Mouse (Mus musculus): ENCODE data around the gene Slc4a3. TPM values are rescaled to one million over a fixed set of nuclear protein-coding genes. Genes with fewer than 3 reads are reported as not detected.

The Slc4a3 gene
- total RNA-seq, 2 experiments from 2014 or later = 143 to 144 TPM

- DNase-seq = no peak
- intact Hi-C loops (cut with DNase I) = no loop called here
These were observed 47.9 kb downstream of the Slc4a3 start for GRCm38 (mm10) chr1:75593956-75594355.

GRCm38 (mm10) chr1:75594836-75595235, 48.8 kb downstream of the Slc4a3 start:
- intact Hi-C loops (cut with DNase I) = loop anchor here (5.0 kb wide), 1 partner anchor 118 kb away; the partner anchor contains the start of genes Chpf and Tmem198
- no peak for DNase-seq

- no peak for DNase-seq
- intact Hi-C loops (cut with DNase I) = loop anchor here (5.0 kb wide), 1 partner anchor 119 kb away; the partner anchor contains the start of genes Chpf and Tmem198
These were observed 49.9 kb downstream of the Slc4a3 start for GRCm38 (mm10) chr1:75595930-75596329.

GRCm38 (mm10) chr1:75596906-75597305, 50.8 kb downstream of the Slc4a3 start:
- DNase-seq = no peak
- intact Hi-C loops (cut with DNase I) = loop anchor here (5.0 kb wide), 1 partner anchor 120 kb away; the partner anchor contains the start of genes Chpf and Tmem198

GRCm38 (mm10) chr1:75597622-75598021, 51.6 kb downstream of the Slc4a3 start:
- intact Hi-C loops (cut with DNase I) = loop anchor here (5.0 kb wide), 1 partner anchor 120 kb away; the partner anchor contains the start of genes Chpf and Tmem198
- peak; percentile 38 for DNase-seq

GRCm38 (mm10) chr1:75601738-75602137, 55.7 kb downstream of the Slc4a3 start:
- intact Hi-C loops (cut with DNase I) = no loop called here
- no peak for DNase-seq

GRCm38 (mm10) chr1:75603584-75603983, 57.5 kb downstream of the Slc4a3 start:
- intact Hi-C loops (cut with DNase I) = no loop called here
- DNase-seq = no peak

- intact Hi-C loops (cut with DNase I) = no loop called here
These were observed 62.2 kb downstream of the Slc4a3 start for GRCm38 (mm10) chr1:75608225-75608624.

GRCm38 (mm10) chr1:75608625-75609263, 62.7 kb downstream of the Slc4a3 start:
- intact Hi-C loops (cut with DNase I) = no loop called here
- no peak for DNase-seq

More at GRCm38 (mm10) chr1:75608225-75608624, 62.2 kb downstream of the Slc4a3 start:
- no peak for DNase-seq

GRCm38 (mm10) chr1:75609264-75609662, 63.2 kb downstream of the Slc4a3 start:
- intact Hi-C loops (cut with DNase I) = no loop called here
- DNase-seq = no peak

- DNase-seq = no peak
- intact Hi-C loops (cut with DNase I) = no loop called here
These were observed 64.5 kb downstream of the Slc4a3 start for GRCm38 (mm10) chr1:75610553-75610952.

Other genes starting within 250 kb of the Slc4a3 start
- gene Dnpep, start 228.3 kb upstream of the Slc4a3 start, total RNA-seq (2021) = 10 to 100 TPM; 87.9 to 96.9 TPM
- 1 to 10 TPM; 1.6 to 2.5 TPM for gene Des, start 185.9 kb upstream of the Slc4a3 start, total RNA-seq (2021)
- 100 to 1,000 TPM; 131 to 143 TPM for gene Speg, start 171.0 kb upstream of the Slc4a3 start, total RNA-seq (2021)
- gene Gmppa, start 110.3 kb upstream of the Slc4a3 start, total RNA-seq (2021) = 10 to 100 TPM; 47.9 to 60.5 TPM
- 10 to 100 TPM in 1 of 2 experiments, 1 to 10 TPM in 1; 8.6 to 10.2 TPM for gene Asic4, start 95.8 kb upstream of the Slc4a3 start, total RNA-seq (2021)
- 10 to 100 TPM; 61.3 to 67.7 TPM for gene Chpf, start 67.0 kb upstream of the Slc4a3 start, total RNA-seq (2021)
- gene Tmem198, start 66.7 kb upstream of the Slc4a3 start, total RNA-seq (2021) = 10 to 100 TPM; 41.8 to 43.5 TPM
- 10 to 100 TPM; 39.3 to 46.6 TPM for gene Obsl1, start 39.8 kb upstream of the Slc4a3 start, total RNA-seq (2021)
- 10 to 100 TPM; 42.4 to 42.8 TPM for gene Inha, start 39.2 kb upstream of the Slc4a3 start, total RNA-seq (2021)
- 10 to 100 TPM; 28.0 to 33.7 TPM for gene Stk11ip, start 24.7 kb upstream of the Slc4a3 start, total RNA-seq (2021)